Mouse (Mus musculus): Measurements from ENCODE around the gene C3. TPM values are rescaled to one million over a fixed set of nuclear protein-coding genes. Genes with fewer than 3 reads are reported as not detected.

C3 gene
- polyA plus RNA-seq, 1 experiment from 2014 or later = 1.8 TPM

DNA sequence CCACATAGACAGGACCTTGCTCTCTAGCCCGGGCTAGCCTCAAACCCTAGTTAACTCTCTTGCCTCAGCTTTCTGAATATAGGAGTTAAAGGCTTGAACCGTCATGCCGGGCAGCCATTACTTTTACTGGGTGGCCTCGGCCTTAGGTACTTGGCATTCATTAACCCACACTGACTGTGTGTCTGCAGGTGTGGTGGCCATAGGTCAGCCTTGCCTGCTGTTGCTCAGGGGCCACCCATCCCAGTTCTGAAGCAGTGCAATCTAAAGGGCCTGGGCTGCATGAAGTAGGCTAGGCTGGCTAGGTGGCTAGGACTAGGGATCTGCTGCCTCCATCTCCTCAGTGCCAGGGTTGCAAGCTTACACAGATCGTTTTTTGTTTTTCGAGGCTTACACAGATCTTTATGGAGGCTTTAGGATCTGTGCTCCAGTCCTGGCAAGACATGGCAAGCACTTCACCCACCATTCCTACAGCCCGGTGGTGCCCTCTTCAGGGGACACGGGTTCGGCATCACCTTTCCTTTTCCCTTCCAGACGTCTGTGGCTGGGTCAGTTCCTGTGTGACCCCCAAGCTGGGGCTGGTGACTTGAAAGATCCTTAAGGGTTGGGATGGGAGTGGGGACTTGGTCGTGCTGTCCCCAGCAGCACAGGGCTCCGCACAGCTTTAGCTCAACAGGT lies 6.5 kb upstream of the C3 start:
- peaks cover 27% of the 10 kb centered on the region; the same call in 1 of the 2 replicates for H3K36me3 ChIP-seq
- no peak overlapping the region for H3K4me3 ChIP-seq
- ATAC-seq (replicated peaks; ENCODE audit: insufficient number of reproducible peaks, insufficient read depth, low FRiP score, low read depth) = no peak
- no peaks in the 10 kb centered on the region for H3K27me3 ChIP-seq
- 79% methylated on average over 12 of the region's 12 CpGs for WGBS
- H3K9me3 ChIP-seq (replicated peaks) = no peaks in the 10 kb centered on the region
- H3K27ac ChIP-seq = no peak overlapping the region
- H3K4me2 ChIP-seq = no peak overlapping the region
- H3K4me1 ChIP-seq (replicated peaks) = no peaks in the 10 kb centered on the region
- no peak overlapping the region for H3K9ac ChIP-seq

- peaks cover 24% of the 10 kb centered on the region; the same call in 1 of the 2 replicates for H3K36me3 ChIP-seq
- no peaks in the 10 kb centered on the region for H3K4me1 ChIP-seq (replicated peaks)
- no peak overlapping the region for H3K4me2 ChIP-seq
- no peak overlapping the region for H3K4me3 ChIP-seq
- WGBS = 42% methylated on average over 7 of the region's 7 CpGs
- ATAC-seq (replicated peaks; ENCODE audit: insufficient number of reproducible peaks, insufficient read depth, low FRiP score, low read depth) = no peak
- no peak overlapping the region for H3K27ac ChIP-seq
- no peak overlapping the region for H3K9ac ChIP-seq
- no peaks in the 10 kb centered on the region for H3K27me3 ChIP-seq
- H3K9me3 ChIP-seq (replicated peaks) = no peaks in the 10 kb centered on the region
Measured at GRCm38 (mm10) chr17:57233038-57233437, 5.1 kb upstream of the C3 start.

DNA sequence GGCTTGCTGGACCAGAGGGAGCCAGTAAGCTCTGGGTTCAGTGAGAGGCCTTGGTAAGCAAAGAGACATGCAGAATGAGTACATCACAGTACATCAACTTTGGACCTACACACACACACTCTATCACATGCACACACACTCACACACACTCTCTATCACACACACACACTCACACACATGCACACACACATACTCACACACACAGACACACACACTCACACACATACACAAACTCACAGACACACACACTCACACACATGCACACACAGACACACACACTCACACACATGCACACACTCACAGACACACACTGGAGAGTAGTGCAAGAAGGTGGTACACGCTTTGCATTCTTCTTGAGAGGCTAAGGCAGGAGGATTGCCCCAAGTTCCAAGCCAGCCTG lies 4.3 kb upstream of the C3 start:
- no peak for ATAC-seq (replicated peaks; ENCODE audit: insufficient number of reproducible peaks, insufficient read depth, low FRiP score, low read depth)
- H3K4me2 ChIP-seq = no peak overlapping the region
- 77% methylated on average over 1 of the region's 1 CpGs for WGBS

DNA sequence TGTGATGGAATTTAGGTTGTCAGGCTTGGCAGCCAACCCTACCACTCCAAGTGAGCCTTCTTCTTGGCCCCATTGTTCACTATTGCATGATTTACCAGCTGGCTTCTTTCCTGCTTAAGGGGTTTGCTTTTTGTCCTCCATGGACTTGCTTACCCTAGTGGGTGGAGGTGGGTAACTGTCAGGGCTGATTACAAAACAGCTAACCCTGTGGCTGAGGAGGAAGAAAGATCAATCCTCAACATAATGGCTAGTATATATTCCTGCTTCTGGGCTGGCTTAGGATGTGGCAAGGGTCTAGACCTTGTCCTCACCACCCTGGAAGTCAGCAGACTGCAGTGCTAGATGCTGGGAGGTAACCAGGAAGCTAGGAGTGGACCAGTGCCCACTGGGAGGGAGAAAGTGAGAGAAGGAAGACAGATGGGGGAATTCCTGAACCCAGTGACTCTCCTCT lies 3.4 kb upstream of the C3 start:
- no peak for ATAC-seq (replicated peaks; ENCODE audit: insufficient number of reproducible peaks, insufficient read depth, low FRiP score, low read depth)
- Histone ChIP-seq H3K27ac (no peak overlapping the region), H3K4me1 (replicated peaks) (no peaks in the 10 kb centered on the region), H3K9ac (no peak overlapping the region), H3K4me3 (no peak overlapping the region), H3K9me3 (replicated peaks) (no peaks in the 10 kb centered on the region), H3K27me3 (peaks cover under 1% of the 10 kb centered on the region; the same call in 1 of the 2 replicates), H3K4me2 (no peak overlapping the region), H3K36me3 (peaks cover 9% of the 10 kb centered on the region; the same call in 1 of the 2 replicates)

More for the DNA sequence above, 4.3 kb upstream of the C3 start:
- Histone ChIP-seq H3K4me3 (no peak overlapping the region), H3K27me3 (no peaks in the 10 kb centered on the region), H3K9me3 (replicated peaks) (no peaks in the 10 kb centered on the region), H3K27ac (no peak overlapping the region), H3K36me3 (peaks cover 17% of the 10 kb centered on the region; the same call in 1 of the 2 replicates), H3K9ac (no peak overlapping the region), H3K4me1 (replicated peaks) (no peaks in the 10 kb centered on the region)

DNA sequence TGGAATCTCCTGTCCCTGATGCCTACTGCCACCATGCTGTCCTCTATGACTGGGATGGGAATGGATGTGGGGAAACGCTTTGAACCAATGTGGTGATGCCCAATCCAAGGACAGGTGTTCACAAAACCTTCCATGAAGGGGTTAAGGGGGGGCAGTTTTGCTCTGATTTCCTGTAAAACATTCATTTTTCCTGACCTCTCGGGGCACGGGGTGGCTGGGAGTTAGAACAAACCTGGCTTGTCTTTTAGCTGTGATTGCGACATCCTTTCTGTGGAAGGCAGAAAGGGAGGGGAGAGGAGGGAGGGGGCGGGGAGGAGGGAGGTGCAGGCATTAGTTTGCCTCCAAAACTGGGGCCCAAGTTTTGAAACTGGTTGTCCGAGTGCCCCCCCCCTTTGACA lies 2.8 kb upstream of the C3 start:
- peaks cover 4% of the 10 kb centered on the region; the same call in 1 of the 2 replicates for H3K36me3 ChIP-seq
- H3K9me3 ChIP-seq (replicated peaks) = no peaks in the 10 kb centered on the region
- H3K4me1 ChIP-seq (replicated peaks) = no peaks in the 10 kb centered on the region
- no peak overlapping the region for H3K9ac ChIP-seq
- no peak overlapping the region for H3K4me2 ChIP-seq
- ATAC-seq (replicated peaks; ENCODE audit: insufficient number of reproducible peaks, insufficient read depth, low FRiP score, low read depth) = no peak
- H3K27me3 ChIP-seq = peaks cover 7% of the 10 kb centered on the region; the same call in 1 of the 2 replicates
- H3K27ac ChIP-seq = no peak overlapping the region
- WGBS = 48% methylated on average over 6 of the region's 6 CpGs
- no peak overlapping the region for H3K4me3 ChIP-seq

- Histone ChIP-seq H3K36me3 (no peaks in the 10 kb centered on the region; the same call in 1 of the 2 replicates), H3K4me2 (no peak overlapping the region), H3K27ac (no peak overlapping the region), H3K9me3 (replicated peaks) (no peaks in the 10 kb centered on the region), H3K9ac (no peak overlapping the region), H3K4me1 (replicated peaks) (no peaks in the 10 kb centered on the region), H3K27me3 (peaks cover 10% of the 10 kb centered on the region; the same call in 1 of the 2 replicates), H3K4me3 (no peak overlapping the region)
- ATAC-seq (replicated peaks; ENCODE audit: insufficient number of reproducible peaks, insufficient read depth, low FRiP score, low read depth) = no peak
- 70% methylated on average over 15 of the region's 15 CpGs for WGBS
Measured at GRCm38 (mm10) chr17:57229851-57230727, 2.2 kb upstream of the C3 start.

GRCm38 (mm10) chr17:57228873-57229272 lies 937 bp upstream of the C3 start:
- H3K36me3 ChIP-seq = no peaks in the 10 kb centered on the region
- WGBS = 72% methylated on average over 3 of the region's 3 CpGs
- no peaks in the 10 kb centered on the region for H3K9me3 ChIP-seq (replicated peaks)
- no peaks in the 10 kb centered on the region for H3K4me1 ChIP-seq (replicated peaks)
- no peak overlapping the region for H3K27ac ChIP-seq
- no peak overlapping the region for H3K4me2 ChIP-seq
- H3K27me3 ChIP-seq = peaks cover 21% of the 10 kb centered on the region
- H3K4me3 ChIP-seq = no peak overlapping the region
- H3K9ac ChIP-seq = no peak overlapping the region
- ATAC-seq (replicated peaks; ENCODE audit: insufficient number of reproducible peaks, insufficient read depth, low FRiP score, low read depth) = no peak

DNA sequence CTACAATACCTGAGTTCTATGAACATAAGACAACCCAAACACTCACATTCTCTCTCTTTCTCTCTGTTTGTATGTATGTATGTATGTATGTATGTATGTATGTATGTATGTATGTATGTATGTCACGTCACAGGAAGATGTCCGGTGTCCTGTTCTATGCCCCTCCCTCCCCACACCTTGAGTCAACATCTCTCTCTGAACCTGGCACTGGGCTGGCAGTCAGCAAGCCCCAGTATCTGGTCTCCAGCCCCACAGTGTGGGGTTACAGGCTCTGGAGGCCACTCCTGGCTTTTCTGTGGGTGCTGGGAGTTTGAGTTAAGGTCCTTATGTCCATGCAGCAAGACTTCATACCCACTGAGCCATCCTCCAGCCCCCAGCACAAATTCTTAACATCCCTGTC lies 468 bp downstream of the C3 start:
- H3K27ac ChIP-seq = no peak overlapping the region
- 96% methylated on average over 2 of the region's 2 CpGs for WGBS
- peaks cover 24% of the 10 kb centered on the region for H3K27me3 ChIP-seq
- H3K4me2 ChIP-seq = no peak overlapping the region
- H3K9ac ChIP-seq = no peak overlapping the region
- no peaks in the 10 kb centered on the region for H3K36me3 ChIP-seq
- no peak for ATAC-seq (replicated peaks; ENCODE audit: insufficient number of reproducible peaks, insufficient read depth, low FRiP score, low read depth)
- no peaks in the 10 kb centered on the region for H3K4me1 ChIP-seq (replicated peaks)
- no peaks in the 10 kb centered on the region for H3K9me3 ChIP-seq (replicated peaks)
- H3K4me3 ChIP-seq = no peak overlapping the region

GRCm38 (mm10) chr17:57223313-57223712 lies 4.6 kb downstream of the C3 start:
- H3K36me3 ChIP-seq = no peaks in the 10 kb centered on the region
- WGBS = 63% methylated on average over 9 of the region's 9 CpGs
- ATAC-seq (replicated peaks; ENCODE audit: insufficient number of reproducible peaks, insufficient read depth, low FRiP score, low read depth) = no peak
- no peak overlapping the region for H3K4me2 ChIP-seq
- H3K4me3 ChIP-seq = no peak overlapping the region
- no peaks in the 10 kb centered on the region for H3K9me3 ChIP-seq (replicated peaks)
- H3K9ac ChIP-seq = no peak overlapping the region
- peaks cover 24% of the 10 kb centered on the region for H3K27me3 ChIP-seq
- H3K4me1 ChIP-seq (replicated peaks) = no peaks in the 10 kb centered on the region
- no peak overlapping the region for H3K27ac ChIP-seq

DNA sequence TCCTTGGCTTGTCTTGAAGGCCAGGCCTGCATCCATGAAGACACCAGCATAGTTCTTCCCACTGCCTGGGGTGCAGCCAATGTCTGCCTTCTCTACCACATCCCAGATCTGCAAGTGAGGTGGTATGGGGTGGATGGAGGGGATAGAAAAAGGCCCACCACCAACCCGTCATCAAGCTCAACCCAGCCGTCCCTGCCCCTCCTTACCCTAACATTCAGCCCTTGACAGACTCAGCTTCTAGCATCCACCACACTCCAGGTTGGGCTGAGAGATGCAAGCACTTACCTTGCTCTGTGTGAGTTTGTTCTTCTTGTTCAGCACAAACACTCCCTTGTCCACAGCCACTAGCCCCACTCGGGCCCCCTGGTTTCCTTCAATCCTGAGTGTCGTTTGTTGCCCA lies 6.0 kb downstream of the C3 start:
- peaks cover 27% of the 10 kb centered on the region for H3K27me3 ChIP-seq
- H3K4me1 ChIP-seq (replicated peaks) = no peaks in the 10 kb centered on the region
- no peak overlapping the region for H3K9ac ChIP-seq
- 39% methylated on average over 4 of the region's 4 CpGs for WGBS
- no peak for ATAC-seq (replicated peaks; ENCODE audit: insufficient number of reproducible peaks, insufficient read depth, low FRiP score, low read depth)
- no peak overlapping the region for H3K4me2 ChIP-seq
- H3K9me3 ChIP-seq (replicated peaks) = no peaks in the 10 kb centered on the region
- H3K4me3 ChIP-seq = no peak overlapping the region
- H3K27ac ChIP-seq = no peak overlapping the region
- H3K36me3 ChIP-seq = no peaks in the 10 kb centered on the region

DNA sequence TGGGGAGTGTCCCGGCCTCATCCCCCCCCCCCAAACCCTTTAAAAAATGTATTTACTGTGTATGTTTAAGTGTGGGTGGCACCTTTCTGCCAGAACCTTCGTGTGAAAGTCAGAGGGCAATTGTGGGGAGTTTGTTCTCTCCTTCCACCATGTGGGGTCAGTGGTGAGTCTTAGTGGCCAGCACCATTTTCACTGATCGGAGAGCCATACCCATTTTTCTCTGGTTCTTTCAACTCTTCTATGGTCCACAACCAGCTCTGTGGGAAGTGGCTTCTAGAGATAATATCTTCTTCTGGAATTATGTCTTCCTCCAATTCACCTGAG lies 8.1 kb downstream of the C3 start:
- H3K27ac ChIP-seq = no peak overlapping the region
- H3K4me3 ChIP-seq = no peak overlapping the region
- H3K27me3 ChIP-seq = peaks cover 17% of the 10 kb centered on the region
- no peaks in the 10 kb centered on the region for H3K9me3 ChIP-seq (replicated peaks)
- no peak for ATAC-seq (replicated peaks; ENCODE audit: insufficient number of reproducible peaks, insufficient read depth, low FRiP score, low read depth)
- no peaks in the 10 kb centered on the region for H3K4me1 ChIP-seq (replicated peaks)
- H3K4me2 ChIP-seq = no peak overlapping the region
- H3K9ac ChIP-seq = no peak overlapping the region
- H3K36me3 ChIP-seq = no peaks in the 10 kb centered on the region
- 20% methylated on average over 3 of the region's 3 CpGs for WGBS

All from heart, embryonic 15.5 days (tissue).